Mouse (Mus musculus): ENCODE results near the gene Prepl. TPM values are rescaled to one million over a fixed set of nuclear protein-coding genes. Genes with fewer than 3 reads are reported as not detected.

Gene Prepl
- polyA plus RNA-seq, 1 experiment, result 17.1 TPM

DNA sequence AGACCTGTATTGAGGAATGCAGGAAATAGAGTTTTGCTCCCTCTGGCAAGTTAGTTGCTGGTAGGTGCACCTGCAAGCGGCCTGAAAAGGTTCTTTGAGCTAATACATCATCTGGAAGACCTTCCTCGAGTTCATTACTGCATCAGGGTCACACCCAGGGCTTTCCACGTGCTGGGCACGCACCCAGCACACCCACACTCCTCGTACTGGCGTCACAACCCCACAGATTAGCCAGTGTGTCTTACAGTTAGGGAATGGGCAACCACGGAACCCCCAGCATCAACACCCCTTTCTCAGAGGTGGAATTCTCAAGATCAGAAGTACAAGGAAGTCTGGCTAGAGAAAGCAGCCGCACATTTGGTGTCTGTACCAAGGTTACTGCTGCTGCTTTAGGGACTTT lies 65.8 kb downstream of the Prepl start:
- Histone ChIP-seq H3K4me3 (ENCODE audit: insufficient read depth, poor library complexity, severe bottlenecking) (no peak overlapping the region), H3K79me2 (ENCODE audit: control insufficient read depth, insufficient read depth) (no peaks in the 10 kb centered on the region), H3K79me3 (ENCODE audit: low read depth) (no peaks in the 10 kb centered on the region), H3K27me3 (ENCODE audit: control insufficient read depth, insufficient read depth, insufficient read length) (no peaks in the 10 kb centered on the region), H3K36me3 (ENCODE audit: control insufficient read depth, insufficient read depth) (no peaks in the 10 kb centered on the region), H3ac (ENCODE audit: control insufficient read depth, insufficient read length, low read depth) (no peak overlapping the region)
- TF ChIP-seq MAX (IDR thresholded peaks at IDR 0.05) (no peak), CTCF (IDR thresholded peaks at IDR 0.05; ENCODE audit: control insufficient read depth, insufficient read depth, insufficient read length) (no peak), CEBPB (IDR thresholded peaks at IDR 0.05; ENCODE audit: low read depth) (no peak), USF1 (IDR thresholded peaks at IDR 0.05; ENCODE audit: low read depth) (no peak)

DNA sequence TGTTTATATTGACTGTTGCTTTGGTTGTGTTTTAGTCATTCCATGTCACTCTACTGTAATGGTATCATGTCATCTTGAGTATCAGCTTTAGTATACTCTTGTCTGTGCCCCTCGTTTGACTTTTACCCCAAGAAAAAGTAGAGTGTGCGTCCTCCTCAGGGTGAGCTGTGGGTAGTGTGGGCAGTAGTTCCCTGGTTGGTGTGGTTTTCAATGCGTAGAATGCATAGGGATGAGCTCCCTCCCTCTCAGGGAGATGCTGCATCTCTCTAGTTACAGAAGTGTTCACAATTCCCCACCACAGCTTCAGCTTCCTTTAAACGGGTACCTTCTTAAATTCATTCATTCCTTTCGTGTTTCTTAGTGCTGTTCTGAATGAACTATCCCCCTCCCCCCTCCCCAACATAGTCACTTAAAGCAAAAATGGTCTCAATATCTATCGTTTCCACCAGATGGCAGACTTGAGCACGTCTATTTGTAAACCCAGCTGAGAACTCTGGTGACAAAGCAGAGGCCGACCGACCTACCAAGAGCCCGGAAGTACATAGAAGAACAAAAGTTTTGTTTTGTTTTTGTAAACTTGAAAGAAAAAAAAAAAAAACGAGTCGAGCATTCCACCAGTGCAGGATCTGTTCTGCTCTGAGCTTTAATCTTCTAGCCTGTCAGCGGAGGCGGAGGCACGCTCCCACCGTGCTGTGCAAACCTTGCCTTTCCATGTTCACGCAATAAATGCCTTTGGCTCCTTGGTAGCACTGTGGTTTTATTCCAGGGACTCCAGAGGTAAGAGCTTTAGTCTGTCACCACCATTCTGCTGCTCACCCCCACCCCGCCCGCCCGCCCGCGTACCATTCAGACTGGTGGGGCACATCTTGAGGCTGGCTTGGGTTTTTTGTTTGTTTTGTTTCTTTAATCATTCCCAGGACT lies 66.5 kb downstream of the Prepl start:
- Histone ChIP-seq H3K4me3 (ENCODE audit: insufficient read depth, poor library complexity, severe bottlenecking) (no peak overlapping the region), H3K79me2 (ENCODE audit: control insufficient read depth, insufficient read depth) (no peaks in the 10 kb centered on the region), H3K79me3 (ENCODE audit: low read depth) (no peaks in the 10 kb centered on the region), H3K27me3 (ENCODE audit: control insufficient read depth, insufficient read depth, insufficient read length) (no peaks in the 10 kb centered on the region), H3ac (ENCODE audit: control insufficient read depth, insufficient read length, low read depth) (no peak overlapping the region), H3K36me3 (ENCODE audit: control insufficient read depth, insufficient read depth) (no peaks in the 10 kb centered on the region)
- TF ChIP-seq MAX (IDR thresholded peaks at IDR 0.05) (no peak), CTCF (IDR thresholded peaks at IDR 0.05; ENCODE audit: control insufficient read depth, insufficient read depth, insufficient read length) (no peak)

DNA sequence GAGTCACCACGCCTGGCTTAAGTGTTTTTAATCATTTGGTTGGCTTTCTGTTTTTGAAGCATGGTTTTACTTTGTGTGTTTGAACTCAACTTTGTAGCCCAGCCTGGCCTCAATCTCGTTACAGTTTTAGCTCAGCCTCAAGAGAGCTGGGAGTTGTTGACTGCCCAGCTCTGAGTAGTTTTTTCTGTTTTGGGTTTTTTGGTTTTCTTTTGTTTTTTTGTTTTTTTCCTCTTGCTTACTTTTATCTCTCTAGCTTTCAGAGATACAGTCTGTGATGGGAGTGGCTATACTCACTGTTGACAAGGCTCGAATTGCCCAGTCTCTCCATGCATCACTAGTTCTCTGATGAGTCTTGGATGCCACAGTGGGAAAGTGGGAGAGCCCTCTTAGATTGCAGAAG lies 69.7 kb downstream of the Prepl start:
- Histone ChIP-seq H3K36me3 (ENCODE audit: control insufficient read depth, insufficient read depth) (peaks cover 4% of the 10 kb centered on the region), H3ac (ENCODE audit: control insufficient read depth, insufficient read length, low read depth) (no peak overlapping the region), H3K79me3 (ENCODE audit: low read depth) (no peaks in the 10 kb centered on the region), H3K79me2 (ENCODE audit: control insufficient read depth, insufficient read depth) (no peaks in the 10 kb centered on the region), H3K4me3 (ENCODE audit: insufficient read depth, poor library complexity, severe bottlenecking) (no peak overlapping the region), H3K27me3 (ENCODE audit: control insufficient read depth, insufficient read depth, insufficient read length) (no peaks in the 10 kb centered on the region)
- no peak for TF ChIP-seq MAX (IDR thresholded peaks at IDR 0.05)
- TF ChIP-seq CTCF (IDR thresholded peaks at IDR 0.05; ENCODE audit: control insufficient read depth, insufficient read depth, insufficient read length), result no peak
- no peak for TF ChIP-seq FOSL1 (IDR thresholded peaks at IDR 0.05; ENCODE audit: insufficient read depth, low read length, poor library complexity, severe bottlenecking)
- TF ChIP-seq MYOG (IDR thresholded peaks at IDR 0.05; ENCODE audit: control insufficient read depth, extremely low read depth, insufficient read length), result no peak
- no peak for TF ChIP-seq MYOD1 (IDR thresholded peaks at IDR 0.05; ENCODE audit: control insufficient read depth, insufficient read length, low read depth)
- TF ChIP-seq USF1 (IDR thresholded peaks at IDR 0.05; ENCODE audit: low read depth), result no peak

DNA sequence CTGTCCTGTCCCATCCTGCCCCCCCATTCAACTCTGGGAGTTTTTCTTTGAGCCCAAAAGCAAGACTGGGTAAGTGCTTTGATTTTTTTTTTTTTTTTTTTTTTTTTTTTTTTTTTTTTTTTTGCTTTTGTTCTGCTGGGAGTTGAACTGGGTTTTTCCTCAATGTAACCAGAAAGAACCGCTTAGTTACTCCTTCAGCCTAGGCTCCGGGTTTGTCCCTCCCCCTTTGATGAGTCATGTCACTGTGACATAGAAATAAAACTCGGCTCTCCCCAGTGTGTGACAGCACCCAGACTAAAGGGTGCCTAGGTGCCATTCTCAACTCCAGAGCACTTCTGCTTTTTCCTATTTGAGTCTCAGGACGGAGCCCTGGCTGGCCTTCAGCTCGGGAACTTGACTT lies 71.2 kb downstream of the Prepl start:
- Histone ChIP-seq H3K4me3 (ENCODE audit: insufficient read depth, poor library complexity, severe bottlenecking) (no peak overlapping the region), H3K36me3 (ENCODE audit: control insufficient read depth, insufficient read depth) (peaks cover 4% of the 10 kb centered on the region), H3K79me3 (ENCODE audit: low read depth) (no peaks in the 10 kb centered on the region), H3K27me3 (ENCODE audit: control insufficient read depth, insufficient read depth, insufficient read length) (no peaks in the 10 kb centered on the region), H3K79me2 (ENCODE audit: control insufficient read depth, insufficient read depth) (no peaks in the 10 kb centered on the region), H3ac (ENCODE audit: control insufficient read depth, insufficient read length, low read depth) (no peak overlapping the region)
- TF ChIP-seq CEBPB (IDR thresholded peaks at IDR 0.05; ENCODE audit: low read depth) (no peak), USF1 (IDR thresholded peaks at IDR 0.05; ENCODE audit: low read depth) (no peak), CTCF (IDR thresholded peaks at IDR 0.05; ENCODE audit: control insufficient read depth, insufficient read depth, insufficient read length) (no peak), MYOG (IDR thresholded peaks at IDR 0.05; ENCODE audit: control insufficient read depth, extremely low read depth, insufficient read length) (no peak), MAX (IDR thresholded peaks at IDR 0.05) (no peak), MYOD1 (IDR thresholded peaks at IDR 0.05; ENCODE audit: control insufficient read depth, insufficient read length, low read depth) (no peak), FOSL1 (IDR thresholded peaks at IDR 0.05; ENCODE audit: insufficient read depth, low read length, poor library complexity, severe bottlenecking) (no peak)

DNA sequence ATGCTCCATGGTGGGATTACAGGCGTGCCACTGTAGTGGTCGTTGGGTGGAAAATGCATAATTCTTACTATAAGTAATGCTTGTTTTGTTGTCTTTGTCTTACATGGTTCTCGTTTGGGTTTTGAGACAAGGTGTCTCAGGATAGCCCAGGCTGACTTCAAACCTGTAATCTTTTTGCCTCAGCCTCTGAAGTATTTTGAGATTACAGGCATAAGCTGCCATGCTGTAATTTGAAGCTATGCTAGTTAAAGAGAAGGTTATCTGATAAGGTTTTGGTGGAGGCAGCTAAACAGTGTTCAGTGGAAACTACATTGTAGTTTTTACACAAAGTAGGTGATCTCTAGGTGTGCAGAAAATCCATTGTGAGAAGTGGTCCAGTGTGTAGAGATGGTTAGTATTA lies 71.7 kb downstream of the Prepl start:
- H3K4me3 ChIP-seq (ENCODE audit: insufficient read depth, poor library complexity, severe bottlenecking), result no peak overlapping the region
- no peaks in the 10 kb centered on the region for H3K79me2 ChIP-seq (ENCODE audit: control insufficient read depth, insufficient read depth)
- no peaks in the 10 kb centered on the region for H3K27me3 ChIP-seq (ENCODE audit: control insufficient read depth, insufficient read depth, insufficient read length)
- peaks cover 4% of the 10 kb centered on the region for H3K36me3 ChIP-seq (ENCODE audit: control insufficient read depth, insufficient read depth)
- no peak overlapping the region for H3ac ChIP-seq (ENCODE audit: control insufficient read depth, insufficient read length, low read depth)
- TF ChIP-seq MYOD1 (IDR thresholded peaks at IDR 0.05; ENCODE audit: control insufficient read depth, insufficient read length, low read depth) (no peak), FOSL1 (IDR thresholded peaks at IDR 0.05; ENCODE audit: insufficient read depth, low read length, poor library complexity, severe bottlenecking) (no peak), CEBPB (IDR thresholded peaks at IDR 0.05; ENCODE audit: low read depth) (no peak), MYOG (IDR thresholded peaks at IDR 0.05; ENCODE audit: control insufficient read depth, extremely low read depth, insufficient read length) (no peak), USF1 (IDR thresholded peaks at IDR 0.05; ENCODE audit: low read depth) (no peak), MAX (IDR thresholded peaks at IDR 0.05) (no peak), CTCF (IDR thresholded peaks at IDR 0.05; ENCODE audit: control insufficient read depth, insufficient read depth, insufficient read length) (no peak)
- H3K79me3 ChIP-seq (ENCODE audit: low read depth), result no peaks in the 10 kb centered on the region

DNA sequence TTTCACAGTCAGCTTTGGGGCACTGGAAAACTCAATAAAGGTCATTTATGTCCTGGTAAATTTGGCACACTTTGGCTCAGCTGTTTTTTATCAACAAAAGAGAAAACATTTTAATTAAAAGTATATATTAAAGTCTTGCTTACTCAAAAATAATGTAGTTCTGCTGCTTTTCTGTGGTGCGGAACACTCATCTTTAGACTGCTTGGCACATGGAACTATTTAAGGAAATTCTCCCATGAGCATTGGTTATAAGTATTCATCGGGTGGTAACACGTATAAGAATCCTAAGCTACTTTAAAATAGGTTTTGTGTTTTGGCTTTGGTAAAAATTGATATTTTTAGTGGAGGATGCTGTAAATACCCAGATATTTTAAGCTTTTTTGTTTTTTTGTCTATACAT lies 75.4 kb downstream of the Prepl start:
- TF ChIP-seq USF1 (IDR thresholded peaks at IDR 0.05; ENCODE audit: low read depth), result no peak
- H3K36me3 ChIP-seq (ENCODE audit: control insufficient read depth, insufficient read depth), result peaks cover 11% of the 10 kb centered on the region

More for the DNA sequence above, 75.4 kb downstream of the Prepl start:
- Histone ChIP-seq H3K4me3 (ENCODE audit: insufficient read depth, poor library complexity, severe bottlenecking) (no peak overlapping the region), H3ac (ENCODE audit: control insufficient read depth, insufficient read length, low read depth) (no peak overlapping the region), H3K27me3 (ENCODE audit: control insufficient read depth, insufficient read depth, insufficient read length) (no peaks in the 10 kb centered on the region), H3K79me2 (ENCODE audit: control insufficient read depth, insufficient read depth) (no peaks in the 10 kb centered on the region), H3K79me3 (ENCODE audit: low read depth) (no peaks in the 10 kb centered on the region)

Measured in C2C12 (cell line).